Mouse (Mus musculus) lung, postnatal 0 days (tissue): Measurements from ENCODE around the gene Dlg2.

ENCODE experiments used
- CTCF ChIP-seq: IDR thresholded peaks from 2 replicates; pipeline ENCODE4 v1.5.1; 2016; ENCODE audit warnings: antibody characterized with exemption, mild to moderate bottlenecking
- EP300 ChIP-seq: IDR thresholded peaks from 2 replicates; pipeline ENCODE4 v1.6.1; 2016; ENCODE audit warnings: antibody characterized with exemption, mild to moderate bottlenecking, control low read depth

GRCm38 (mm10) chr7:92040785-92041411, 1564.4 kb downstream of the Dlg2 start:
- TF ChIP-seq CTCF (no peak), EP300 (no peak)
